Mouse (Mus musculus) liver, embryonic 14.5 days (tissue): ENCODE measurements around the gene Cd300lf.

Experiments
- CTCF ChIP-seq: IDR thresholded peaks from 2 replicates; pipeline ENCODE4 v1.5.1; 2016; ENCODE audit warnings: antibody characterized with exemption, low read depth, control low read depth
- EP300 ChIP-seq: IDR thresholded peaks from 2 replicates; pipeline ENCODE4 v1.6.1; 2016; ENCODE audit warnings: antibody characterized with exemption, low read depth

DNA sequence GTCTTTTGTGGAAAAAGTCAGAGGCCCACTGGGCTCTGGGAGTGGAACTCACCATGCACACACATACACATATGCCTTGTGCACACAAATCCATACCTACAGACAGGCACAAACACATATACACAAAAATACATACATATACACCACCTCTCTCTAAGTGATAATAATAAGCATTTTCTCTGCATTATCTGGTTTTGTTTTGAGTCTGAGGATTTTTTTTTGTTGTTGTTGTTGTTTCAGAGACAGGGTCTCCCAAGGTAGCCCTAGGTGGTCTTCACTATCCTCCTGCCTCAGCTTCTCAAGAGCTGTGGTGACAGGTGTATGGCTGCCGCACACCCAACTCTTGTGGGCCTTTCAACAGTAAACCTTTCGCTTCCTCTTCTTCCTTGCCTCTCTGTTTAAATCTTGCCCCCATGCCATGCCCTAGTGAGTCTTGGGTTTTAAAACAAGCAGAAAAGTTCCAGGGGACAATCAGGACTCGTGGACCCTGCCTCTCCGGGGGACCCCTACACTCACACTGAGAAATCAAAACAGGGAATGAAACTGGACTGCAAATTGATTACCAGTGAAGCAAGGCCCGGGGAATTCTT is 33.7 kb downstream of the Cd300lf start:
- no peak for TF ChIP-seq CTCF
- TF ChIP-seq EP300, result no peak
